Mouse (Mus musculus): Measurements from ENCODE around the gene Runx1.
A peak's percentile ranks its signal among the peaks of the same experiment; 100 is the strongest.

Gene Runx1

DNA sequence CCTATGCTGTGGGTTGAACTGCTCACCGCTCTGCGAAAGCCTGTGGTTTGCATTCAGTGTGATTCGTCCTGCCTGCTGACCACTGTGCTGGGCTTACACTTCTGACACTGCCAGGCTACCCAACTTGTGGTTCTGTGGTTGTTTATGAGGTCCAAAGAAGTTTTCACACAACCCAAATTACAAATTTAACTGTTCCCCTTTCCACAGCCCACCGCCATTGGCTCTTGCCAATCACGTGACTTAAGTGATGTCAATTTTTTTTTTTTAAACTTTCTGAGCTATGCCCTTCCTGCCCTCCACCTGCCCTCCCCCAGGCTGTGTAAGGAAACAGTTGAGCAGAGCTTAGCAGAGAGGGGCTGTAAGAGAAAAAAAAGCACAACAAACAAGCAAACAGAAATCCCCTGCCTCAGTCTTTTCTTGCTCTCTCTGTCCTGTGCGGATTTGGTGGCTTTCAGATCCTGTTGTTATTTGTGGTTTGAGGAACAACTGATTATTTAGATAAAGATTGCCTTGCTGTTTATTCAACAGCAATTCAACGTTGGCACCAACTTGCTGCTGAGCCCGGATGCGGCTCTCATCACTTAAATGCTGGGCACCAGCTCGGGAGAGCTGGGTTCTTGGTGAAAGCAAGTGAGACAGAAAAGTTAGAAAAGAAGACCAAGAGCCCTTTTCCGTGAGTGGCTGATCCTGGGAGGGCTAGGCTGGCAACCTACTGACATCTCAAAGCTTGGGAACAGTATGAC, at the start of gene Runx1:
Runx1 (minus strand) TSS at position 242 of the 743 bp plus-strand sequence.
- peak; percentile 75 for DNase-seq (ENCODE audit: low spot score)

- DNase-seq (ENCODE audit: low spot score) = peak; percentile 23
These were observed 48.1 kb upstream of the Runx1 start for GRCm38 (mm10) chr16:92874015-92874414.

DNA sequence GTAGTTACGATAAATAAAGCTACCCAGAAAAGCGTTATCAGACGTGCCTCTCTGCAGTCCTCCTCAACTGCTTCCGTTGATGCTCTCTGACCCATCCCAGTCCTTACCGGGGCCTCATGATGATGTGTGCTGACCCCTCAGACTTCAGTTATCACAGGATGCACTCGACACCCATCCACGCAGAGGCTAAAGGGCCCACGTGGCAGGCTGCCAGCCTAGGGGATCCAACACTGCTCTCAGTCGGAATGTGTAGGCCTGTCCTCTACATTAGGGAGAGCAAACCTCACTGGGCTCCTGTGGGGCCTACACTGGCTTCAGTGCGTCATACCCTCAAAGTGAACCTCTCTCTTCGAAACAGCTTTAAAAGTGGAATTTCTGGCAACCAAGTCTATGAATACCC, 45.8 kb upstream of the Runx1 start:
- no peak for DNase-seq (ENCODE audit: low spot score)

DNA sequence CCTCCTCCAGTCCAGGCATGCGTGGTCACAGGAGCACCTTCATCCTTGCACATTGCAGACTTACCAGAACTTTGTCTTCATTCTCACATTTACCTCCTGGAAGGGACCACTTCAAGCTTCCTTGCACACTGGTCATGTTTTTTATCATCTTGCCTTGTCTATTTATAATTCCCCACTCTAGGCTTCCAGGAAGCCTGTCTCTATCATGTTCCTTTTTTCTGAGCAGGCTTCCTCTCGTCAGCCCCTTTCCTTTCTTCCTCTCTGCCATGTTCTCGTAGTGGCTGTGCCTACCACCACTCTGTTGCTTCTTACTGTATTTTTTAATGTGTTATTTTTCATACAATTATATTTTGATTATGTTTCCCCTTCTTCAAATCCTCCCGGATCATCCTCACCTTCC, 42.6 kb upstream of the Runx1 start:
- no peak for DNase-seq (ENCODE audit: low spot score)

GRCm38 (mm10) chr16:92867261-92867935, 41.4 kb upstream of the Runx1 start:
- DNase-seq (ENCODE audit: low spot score) = peak; percentile 49

GRCm38 (mm10) chr16:92865314-92865713, 39.4 kb upstream of the Runx1 start:
- DNase-seq (ENCODE audit: low spot score) = no peak

GRCm38 (mm10) chr16:92864191-92864590, 38.2 kb upstream of the Runx1 start:
- DNase-seq (ENCODE audit: low spot score) = peak; percentile 25

GRCm38 (mm10) chr16:92863179-92863578, 37.2 kb upstream of the Runx1 start:
- no peak for DNase-seq (ENCODE audit: low spot score)

GRCm38 (mm10) chr16:92862430-92862829, 36.5 kb upstream of the Runx1 start:
- DNase-seq (ENCODE audit: low spot score) = no peak

GRCm38 (mm10) chr16:92861571-92861970, 35.6 kb upstream of the Runx1 start:
- DNase-seq (ENCODE audit: low spot score) = no peak

- DNase-seq (ENCODE audit: low spot score) = no peak
These were observed 34.7 kb upstream of the Runx1 start for GRCm38 (mm10) chr16:92860649-92861048.

- DNase-seq (ENCODE audit: low spot score) = no peak
These were observed 30.8 kb upstream of the Runx1 start for GRCm38 (mm10) chr16:92856779-92857178.

DNA sequence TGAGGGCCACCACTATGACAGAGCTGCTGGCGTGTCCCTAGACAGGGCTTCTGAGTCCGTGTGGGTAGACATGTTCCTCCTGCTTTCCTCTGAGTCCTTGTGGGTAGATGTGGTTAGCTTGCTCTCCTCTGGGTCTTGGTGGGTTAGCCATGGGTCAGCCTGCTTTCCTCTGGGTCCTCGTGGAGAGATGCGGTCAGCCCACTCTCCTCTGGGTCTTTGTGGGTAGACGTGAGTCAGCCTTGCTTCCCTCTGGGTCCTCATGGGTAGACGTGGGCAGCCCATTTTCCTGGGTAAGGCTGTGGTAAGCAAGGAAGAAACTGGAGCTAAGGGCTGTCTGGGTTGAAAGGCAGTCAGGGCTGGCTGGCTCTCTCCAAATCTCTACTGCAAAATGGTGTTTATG, 26.3 kb upstream of the Runx1 start:
- peak; percentile 42 for DNase-seq (ENCODE audit: low spot score)

- DNase-seq (ENCODE audit: low spot score) = no peak
These were observed 24.5 kb upstream of the Runx1 start for GRCm38 (mm10) chr16:92850416-92850815.

GRCm38 (mm10) chr16:92847762-92848300, 21.9 kb upstream of the Runx1 start:
- no peak for DNase-seq (ENCODE audit: low spot score)

- DNase-seq (ENCODE audit: low spot score) = no peak
These were observed 19.6 kb upstream of the Runx1 start for GRCm38 (mm10) chr16:92845244-92846225.

- DNase-seq (ENCODE audit: low spot score) = no peak
These were observed 12.8 kb upstream of the Runx1 start for GRCm38 (mm10) chr16:92838709-92839108.

- DNase-seq (ENCODE audit: low spot score) = no peak
These were observed 5.4 kb upstream of the Runx1 start for GRCm38 (mm10) chr16:92831341-92831740.

- no peak for DNase-seq (ENCODE audit: low spot score)
These were observed 4.5 kb upstream of the Runx1 start for GRCm38 (mm10) chr16:92830479-92830878.

DNA sequence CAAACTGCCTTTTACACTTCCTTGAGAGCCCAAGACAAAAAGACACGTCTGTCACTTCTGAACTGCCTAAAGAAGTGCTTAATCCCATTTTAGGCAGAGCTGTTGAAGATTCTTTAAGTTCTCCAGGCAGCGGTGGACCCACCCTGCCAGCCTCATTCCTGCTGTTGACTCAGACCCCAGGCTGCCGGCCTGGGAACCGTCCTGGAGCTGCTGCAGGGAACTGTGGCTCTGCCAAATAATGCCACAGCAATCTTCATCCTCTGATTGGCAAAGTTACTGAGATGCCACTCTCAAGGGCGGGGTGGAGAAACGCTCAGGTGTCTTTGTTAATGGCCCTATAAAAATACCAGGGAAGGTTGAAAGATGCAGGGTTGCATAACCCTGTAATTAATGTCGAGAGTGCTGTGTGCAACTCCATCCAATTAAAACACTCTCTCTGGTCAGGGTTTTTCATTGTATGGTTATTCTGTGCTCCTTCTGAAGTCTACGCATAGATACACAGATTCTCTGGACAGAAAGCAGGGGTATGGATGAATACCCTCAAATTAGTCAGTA, 2.4 kb upstream of the Runx1 start:
- DNase-seq (ENCODE audit: low spot score) = no peak

GRCm38 (mm10) chr16:92827663-92828307, 1.8 kb upstream of the Runx1 start:
- no peak for DNase-seq (ENCODE audit: low spot score)
